Mouse (Mus musculus) kidney, adult 2 months (tissue): Measurements from ENCODE around the gene Ttll1. TPM values are rescaled to one million over a fixed set of nuclear protein-coding genes. Genes with fewer than 3 reads are reported as not detected.
A peak's percentile ranks its signal among the peaks of the same experiment; 100 is the strongest.

Experiments used
- DNase-seq: peaks from one replicate; pipeline ENCODE4 v3.0.0; 2021
- H3K27ac ChIP-seq: fragments of 200-500 bp; 2 replicates; pipeline ENCODE4 v1.5.1; 2012; ENCODE audit warnings: low read depth, low read length, control low read depth, inconsistent platforms; ENCODE audit not compliant: insufficient read depth
- H3K27me3 ChIP-seq: fragments of 200-500 bp; replicated peaks from 2 replicates; pipeline ENCODE4 v1.6.1; 2012; ENCODE audit warnings: mild to moderate bottlenecking, moderate library complexity, low read length, inconsistent platforms; ENCODE audit not compliant: control insufficient read depth, insufficient read depth
- H3K36me3 ChIP-seq: fragments of 200-500 bp; 2 replicates; pipeline ENCODE4 v1.6.1; 2012; ENCODE audit warnings: mild to moderate bottlenecking, moderate library complexity, low read length, inconsistent platforms; ENCODE audit not compliant: control insufficient read depth, insufficient read depth
- H3K4me1 ChIP-seq: fragments of 200-500 bp; 2 replicates; pipeline ENCODE4 v1.6.1; 2011; ENCODE audit warnings: low read length; ENCODE audit not compliant: control insufficient read depth, insufficient read depth
- H3K4me3 ChIP-seq: fragments of 200-500 bp; 2 replicates; pipeline ENCODE4 v1.5.1; 2011; ENCODE audit warnings: mild to moderate bottlenecking, low read depth, low read length, control low read depth; ENCODE audit not compliant: insufficient read depth
- CTCF ChIP-seq: fragments of 200-500 bp; conservative IDR thresholded peaks from 2 replicates; pipeline ENCODE4 v1.5.1; 2011; ENCODE audit warnings: low read depth, mild to moderate bottlenecking, control low read depth, low read length, moderate library complexity, mixed read lengths; ENCODE audit not compliant: insufficient read depth, insufficient read length
- POLR2A ChIP-seq: fragments of 200-500 bp; IDR thresholded peaks from one replicate; pipeline ENCODE4 v1.6.1; 2011; ENCODE audit warnings: low read depth, low read length, control low read depth
- WGBS: fragments of 180-500 bp; shearing (Covaris S2); methylation state at CpG from one replicate; pipeline ENCODE4 v1.1.7; 2018; 5-methylcytosine and 5-hydroxymethylcytosine counted together
- polyA plus RNA-seq: library from polyadenylated mRNA; depleted of rRNA; stranded (reverse); fragments of >200 nt; gene quantifications from 2 replicates; pipeline ENCODE4 v1.2.3, GENCODE M21; 2012

The Ttll1 gene
- polyA plus RNA-seq, 1 experiment: 11.1 TPM

GRCm38 (mm10) chr15:83529765-83530164 lies 19.1 kb upstream of the Ttll1 start:
- Histone ChIP-seq H3K4me3 (no peak overlapping the region), H3K27ac (peak overlapping the region; percentile 97), H3K4me1 (peaks cover 25% of the 10 kb centered on the region), H3K36me3 (no peaks in the 10 kb centered on the region), H3K27me3 (no peaks in the 10 kb centered on the region)
- peak; percentile 86 for DNase-seq
- TF ChIP-seq POLR2A: no peak
- TF ChIP-seq CTCF: no peak
- WGBS: 35% methylated on average over 5 of the region's 5 CpGs

GRCm38 (mm10) chr15:83528892-83529291 lies 18.2 kb upstream of the Ttll1 start:
- peak; percentile 85 for DNase-seq
- TF ChIP-seq POLR2A: no peak
- TF ChIP-seq CTCF: no peak
- Histone ChIP-seq H3K36me3 (no peaks in the 10 kb centered on the region), H3K4me3 (no peak overlapping the region), H3K27ac (peak overlapping the region; percentile 97), H3K27me3 (no peaks in the 10 kb centered on the region), H3K4me1 (peaks cover 22% of the 10 kb centered on the region)
- WGBS: 46% methylated on average over 4 of the region's 4 CpGs

DNA sequence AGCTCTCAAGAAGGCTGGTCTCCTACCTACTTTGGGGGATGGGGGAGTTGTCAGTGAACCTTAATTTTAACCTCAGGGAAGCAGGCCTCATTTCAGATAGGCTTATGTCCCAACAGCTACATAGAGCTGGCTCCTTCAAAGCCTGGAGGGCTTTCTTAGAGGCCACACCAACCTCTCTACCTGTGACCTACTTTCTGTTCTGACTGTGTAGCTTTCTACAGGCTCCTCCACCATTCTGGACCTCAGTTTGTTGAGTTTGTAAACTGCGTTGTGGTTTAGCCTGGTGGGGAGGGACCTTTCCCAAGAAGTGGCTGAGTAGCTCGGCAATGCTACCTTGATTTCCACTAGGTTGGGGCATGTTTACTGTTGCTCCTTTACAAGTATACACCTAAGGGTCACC lies 17.1 kb upstream of the Ttll1 start:
- no peaks in the 10 kb centered on the region for H3K27me3 ChIP-seq
- no peaks in the 10 kb centered on the region for H3K36me3 ChIP-seq
- TF ChIP-seq CTCF (no peak), POLR2A (no peak)
- 61% methylated on average over 2 of the region's 2 CpGs for WGBS
- DNase-seq: no peak
- H3K4me3 ChIP-seq: peak overlapping the region; percentile 83
- peak overlapping the region; percentile 33; the same call in 1 of the 2 replicates for H3K27ac ChIP-seq
- H3K4me1 ChIP-seq: peaks cover 20% of the 10 kb centered on the region

- 6% methylated on average over 26 of the region's 26 CpGs for WGBS
- peaks cover 24% of the 10 kb centered on the region for H3K4me1 ChIP-seq
- DNase-seq: no peak
- H3K36me3 ChIP-seq: no peaks in the 10 kb centered on the region
- peak overlapping the region; percentile 83 for H3K4me3 ChIP-seq
- H3K27me3 ChIP-seq: no peaks in the 10 kb centered on the region
- TF ChIP-seq POLR2A (no peak), CTCF (no peak)
- H3K27ac ChIP-seq: peak overlapping the region; percentile 47
Measured at GRCm38 (mm10) chr15:83527092-83527437, 16.4 kb upstream of the Ttll1 start.

- Histone ChIP-seq H3K27ac (peak within 1 kb of the TSS; percentile 47), H3K36me3 (no peaks in the 10 kb centered on the region), H3K4me1 (peaks cover 27% of the 10 kb centered on the region), H3K27me3 (no peaks in the 10 kb centered on the region), H3K4me3 (peak within 1 kb of the TSS; percentile 83)
- TF ChIP-seq POLR2A (peak; percentile 59), CTCF (no peak)
- DNase-seq: peak; percentile 80
- under 1% methylated on average over 45 of the region's 45 CpGs for WGBS
Measured at GRCm38 (mm10) chr15:83526424-83527091, 15.9 kb upstream of the Ttll1 start, which contains the start of gene Bik. Gene Bik (plus strand): TSS chr15:83526862.

DNA sequence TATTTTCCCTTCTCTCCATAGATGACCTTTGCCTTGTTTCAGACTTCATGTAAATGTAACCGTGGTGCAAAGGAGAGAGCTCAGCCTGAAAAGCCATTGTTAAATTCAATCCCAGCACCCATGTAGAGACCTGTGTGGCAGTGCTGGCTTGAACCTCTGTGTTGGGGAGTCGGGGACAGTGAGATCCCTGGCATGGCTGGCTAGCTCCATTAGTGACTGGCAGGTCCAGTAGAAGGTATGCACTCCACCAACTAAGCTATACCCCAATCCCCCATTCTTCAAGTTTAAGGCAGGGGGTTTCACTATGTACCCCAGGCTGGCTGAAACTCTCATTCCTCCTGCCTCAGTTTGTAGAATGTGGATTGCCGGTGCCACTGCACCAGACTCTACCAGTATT lies 13.6 kb upstream of the Ttll1 start:
- Histone ChIP-seq H3K4me1 (peaks cover 14% of the 10 kb centered on the region; the same call in 1 of the 2 replicates), H3K27ac (no peak overlapping the region), H3K4me3 (no peak overlapping the region), H3K36me3 (no peaks in the 10 kb centered on the region), H3K27me3 (no peaks in the 10 kb centered on the region)
- TF ChIP-seq POLR2A (no peak), CTCF (no peak)
- DNase-seq: no peak
- WGBS: 81% methylated on average over 3 of the region's 3 CpGs

GRCm38 (mm10) chr15:83523638-83524332 lies 13.1 kb upstream of the Ttll1 start:
- Histone ChIP-seq H3K27ac (no peak overlapping the region), H3K36me3 (no peaks in the 10 kb centered on the region), H3K4me3 (no peak overlapping the region), H3K4me1 (peaks cover 10% of the 10 kb centered on the region; the same call in 1 of the 2 replicates), H3K27me3 (no peaks in the 10 kb centered on the region)
- WGBS: 82% methylated on average over 14 of the region's 14 CpGs
- no peak for DNase-seq
- no peak for TF ChIP-seq CTCF
- TF ChIP-seq POLR2A: no peak
